Mouse (Mus musculus) left cerebral cortex, postnatal 14 days (tissue): ENCODE measurements around the gene Gse1. TPM values are rescaled to one million over a fixed set of nuclear protein-coding genes. Genes with fewer than 3 reads are reported as not detected.
A peak's percentile ranks its signal among the peaks of the same experiment; 100 is the strongest.
"Not testable (repeated sequence)": the region's sequence is repeated elsewhere in the genome, so short reads cannot be mapped to it uniquely, and the experiment has no call there.

Experiments used
- DNase-seq, 2 experiments: peaks; one replicate each; pipeline ENCODE4 v3.0.0; 2021 to 2022; ENCODE audit warnings: low spot score in 2 of 2, mixed read lengths in 1 of 2
- intact Hi-C: fragments of 180-260 bp; cut with DNase I; formaldehyde crosslinking; loops from one replicate; pipeline ENCODE4 v1.15.1; 2025
- total RNA-seq, 2 experiments: library from RNA; stranded (reverse); gene quantifications; 2 replicates each; pipeline ENCODE4 v1.2.3; 2021

Gene Gse1
- total RNA-seq, 2 experiments from 2014 or later, result 49.0 to 57.3 TPM

DNA sequence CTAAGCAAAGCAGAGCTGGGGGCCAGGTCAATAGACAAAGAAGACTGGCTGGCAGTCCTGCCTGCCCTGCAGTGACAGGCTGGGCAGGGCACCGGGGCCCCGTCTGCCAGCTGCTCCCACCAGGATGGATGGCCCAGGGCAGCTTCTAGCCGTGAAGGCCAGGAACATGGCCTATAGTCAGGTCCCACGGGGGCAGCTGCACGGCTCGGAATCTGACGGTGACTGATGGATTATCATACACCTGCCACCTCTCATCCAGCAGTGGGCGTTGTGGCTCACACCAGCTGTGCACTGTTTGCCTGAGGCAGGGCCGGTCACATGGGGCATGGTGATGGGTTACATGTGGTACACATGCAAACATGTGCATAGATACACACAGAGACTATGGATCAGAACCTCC, 127.8 kb downstream of the Gse1 start:
- no peak for DNase-seq
- intact Hi-C loops, result no loop called here

DNA sequence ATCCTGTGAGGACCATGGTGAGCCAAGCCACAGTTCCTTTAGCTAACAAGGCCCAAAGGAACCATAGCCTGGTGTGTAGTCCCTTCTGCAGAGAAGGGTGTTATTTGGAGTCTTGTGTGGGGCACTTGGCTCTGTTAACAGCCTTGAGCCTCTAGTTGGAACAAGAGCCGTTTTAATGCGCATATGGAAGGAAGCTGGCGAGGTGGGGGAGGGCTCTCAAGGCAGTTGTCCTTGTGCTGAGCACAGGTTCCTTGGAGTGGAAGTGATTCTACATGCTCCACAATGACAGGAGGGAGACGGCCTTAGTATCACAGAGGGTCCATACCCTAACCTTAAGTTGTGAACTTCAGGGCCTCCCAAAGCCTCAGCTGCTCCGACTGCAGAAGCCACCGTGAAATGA, 129.2 kb downstream of the Gse1 start:
- DNase-seq, result no peak
- intact Hi-C loops, result no loop called here

DNA sequence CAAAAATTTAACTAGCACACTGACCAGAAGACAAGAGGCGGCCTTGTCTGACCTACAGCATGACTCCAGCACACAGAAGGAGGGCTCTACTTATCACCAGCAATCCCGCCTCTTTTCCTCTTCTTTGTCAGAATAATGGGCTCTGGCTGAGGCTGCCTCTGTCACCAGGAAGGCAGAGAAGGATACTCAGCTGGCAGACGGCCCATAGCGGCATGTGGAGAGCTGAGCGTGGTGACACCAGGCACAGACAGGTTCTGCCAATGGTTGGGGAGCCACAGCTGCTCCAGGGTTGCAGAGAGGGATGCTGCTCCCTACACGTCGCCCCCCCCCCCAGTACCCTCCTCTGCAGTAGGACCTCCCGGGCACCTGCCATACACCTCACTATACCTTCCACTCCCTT, 133.0 kb downstream of the Gse1 start:
- no peak for DNase-seq
- intact Hi-C loops, result no loop called here

DNA sequence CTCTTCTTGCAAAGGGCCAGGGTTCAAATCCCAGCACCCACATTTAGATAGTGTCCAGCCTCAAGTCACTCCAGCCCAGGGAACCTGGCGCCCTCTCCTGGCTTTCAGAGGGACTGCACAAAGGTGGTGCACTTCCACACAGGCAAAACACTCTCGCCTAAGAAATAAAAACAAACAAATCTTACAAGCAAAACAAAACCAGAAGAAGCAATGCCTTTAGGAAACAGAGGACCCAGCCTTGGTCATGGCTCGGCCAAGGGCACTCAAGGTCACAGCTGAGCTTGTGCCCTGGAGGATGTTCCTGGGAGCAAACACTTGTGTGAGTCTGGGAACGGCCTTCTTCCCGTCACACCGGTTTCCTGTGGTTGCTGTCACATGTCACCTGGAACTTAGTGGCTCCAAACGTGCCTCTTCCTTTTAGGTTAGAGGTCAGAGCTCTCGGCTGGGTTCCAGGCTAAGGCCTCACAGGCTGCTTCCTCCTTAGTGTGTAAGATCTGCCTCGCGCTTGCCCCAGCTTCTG, 135.4 kb downstream of the Gse1 start:
- intact Hi-C loops, result no loop called here

GRCm38 (mm10) chr8:120364093-120364725, 136.0 kb downstream of the Gse1 start:
- intact Hi-C loops, result no loop called here
- DNase-seq, result no peak

More for the DNA sequence above, 135.4 kb downstream of the Gse1 start:
- no peak for DNase-seq

DNA sequence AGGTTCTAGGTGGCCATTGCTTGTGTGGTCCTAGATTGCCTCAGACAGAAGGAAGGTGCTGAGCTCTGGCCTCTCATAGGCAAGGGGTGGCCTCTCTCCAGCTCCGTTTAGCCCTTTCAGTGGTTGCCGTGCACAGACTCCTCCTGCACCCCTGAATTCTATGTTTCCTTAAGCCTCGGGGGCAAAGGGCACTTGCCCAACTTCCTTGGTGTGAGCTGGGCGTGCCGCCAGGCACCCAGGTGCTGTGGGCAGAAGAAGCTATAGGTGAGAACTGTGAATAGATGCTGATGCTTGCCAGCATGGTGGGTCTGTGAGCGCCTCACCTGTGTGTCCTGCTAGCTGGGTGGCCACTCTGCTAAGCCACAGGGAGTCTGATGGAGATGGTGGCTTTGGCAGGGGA, 138.6 kb downstream of the Gse1 start:
- no peak for DNase-seq
- intact Hi-C loops, result loop anchor here (5.0 kb wide), 1 partner anchor 45 kb away; no protein-coding TSS in a partner anchor

GRCm38 (mm10) chr8:120368191-120368590, 139.9 kb downstream of the Gse1 start:
- intact Hi-C loops, result loop anchor here (5.0 kb wide), 1 partner anchor 46 kb away; no protein-coding TSS in a partner anchor

GRCm38 (mm10) chr8:120368814-120369649, 140.8 kb downstream of the Gse1 start:
- DNase-seq, result peak; percentile 71 to 86

More at GRCm38 (mm10) chr8:120368191-120368590, 139.9 kb downstream of the Gse1 start:
- not testable (repeated sequence) for DNase-seq

GRCm38 (mm10) chr8:120369956-120370355, 141.7 kb downstream of the Gse1 start:
- intact Hi-C loops, result loop anchor here (5.0 kb wide), 1 partner anchor 48 kb away; no protein-coding TSS in a partner anchor
- peak in 1 of 2 experiments; percentile 41 for DNase-seq

More at GRCm38 (mm10) chr8:120368814-120369649, 140.8 kb downstream of the Gse1 start:
- intact Hi-C loops, result loop anchor here (5.0 kb wide), 1 partner anchor 47 kb away; no protein-coding TSS in a partner anchor

- no peak for DNase-seq
- intact Hi-C loops, result no loop called here
These were observed 142.2 kb downstream of the Gse1 start for GRCm38 (mm10) chr8:120370461-120370860.

DNA sequence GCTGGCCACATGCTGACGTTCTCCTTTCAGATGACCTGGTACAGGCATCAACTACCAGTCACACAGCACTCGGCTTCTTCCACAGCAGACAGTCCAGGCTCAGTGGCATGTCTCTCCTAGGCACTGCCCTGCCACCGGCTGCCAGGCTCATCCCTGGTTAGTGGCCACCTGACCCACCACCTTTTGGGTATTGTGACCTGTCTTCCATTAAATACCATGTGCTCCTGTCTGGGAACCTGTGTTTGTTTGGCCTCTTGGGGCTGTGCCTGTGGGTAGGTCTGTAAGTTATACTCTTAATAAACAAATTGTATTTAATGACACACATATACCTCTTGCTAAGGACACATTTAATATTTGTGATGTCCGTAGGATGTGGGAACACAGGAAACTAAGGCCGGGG, 142.9 kb downstream of the Gse1 start:
- intact Hi-C loops, result no loop called here
- no peak for DNase-seq

DNA sequence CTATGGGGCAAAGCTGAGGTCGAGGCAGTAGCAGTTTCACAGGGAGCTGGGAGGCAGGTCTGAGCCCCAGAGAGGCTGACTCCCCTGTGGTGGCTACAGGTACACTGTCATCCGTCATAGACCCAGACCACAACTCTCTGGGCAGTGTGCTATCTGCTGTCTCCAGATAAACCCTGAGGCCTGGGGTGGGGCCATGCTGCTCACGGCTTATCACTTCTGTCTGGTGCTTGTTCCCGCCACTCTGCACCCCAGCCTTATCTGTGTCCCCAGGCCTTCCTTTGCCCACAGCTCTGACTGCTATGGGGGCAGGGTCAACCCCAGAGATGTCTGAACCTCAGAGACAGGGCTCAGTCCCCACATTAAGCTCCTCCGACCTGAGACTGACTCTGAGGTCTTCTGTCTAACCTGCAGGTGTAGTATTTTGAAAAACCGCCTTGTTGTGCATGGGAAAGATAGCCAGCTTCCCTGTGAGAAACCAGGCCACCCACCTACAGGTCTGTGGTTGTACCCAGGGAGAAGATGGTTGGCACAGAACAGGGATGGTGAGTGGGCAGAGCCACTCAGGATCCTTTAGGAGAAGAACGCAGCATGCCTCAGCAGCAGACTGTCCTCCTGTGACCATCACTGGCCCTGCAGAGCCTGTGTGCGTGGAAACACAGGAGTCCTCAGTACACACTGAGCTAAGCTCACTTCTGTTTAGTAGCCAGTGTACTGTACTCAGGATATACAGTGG, 143.6 kb downstream of the Gse1 start:
- intact Hi-C loops, result no loop called here
- peak in 1 of 2 experiments; percentile 28 for DNase-seq

DNA sequence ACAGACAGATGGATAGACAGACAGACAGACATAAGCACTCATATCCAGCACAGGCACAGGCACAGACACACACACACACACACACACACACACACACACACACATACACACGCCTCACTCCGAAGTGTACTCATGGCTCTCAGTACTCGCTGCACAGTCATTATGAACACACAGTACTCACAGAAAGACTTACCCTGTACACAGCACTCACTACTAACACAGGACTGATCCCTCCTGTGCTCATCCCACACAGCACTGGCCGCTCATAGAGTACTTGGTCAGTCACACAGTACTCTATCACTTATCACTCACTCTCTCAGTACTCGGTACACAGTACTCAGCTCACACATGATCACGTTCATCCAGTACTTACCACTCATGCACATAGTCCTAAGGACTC, 144.4 kb downstream of the Gse1 start:
- intact Hi-C loops, result no loop called here
- DNase-seq, result no peak

- DNase-seq, result no peak
- intact Hi-C loops, result no loop called here
These were observed 145.4 kb downstream of the Gse1 start for GRCm38 (mm10) chr8:120373621-120374020.

DNA sequence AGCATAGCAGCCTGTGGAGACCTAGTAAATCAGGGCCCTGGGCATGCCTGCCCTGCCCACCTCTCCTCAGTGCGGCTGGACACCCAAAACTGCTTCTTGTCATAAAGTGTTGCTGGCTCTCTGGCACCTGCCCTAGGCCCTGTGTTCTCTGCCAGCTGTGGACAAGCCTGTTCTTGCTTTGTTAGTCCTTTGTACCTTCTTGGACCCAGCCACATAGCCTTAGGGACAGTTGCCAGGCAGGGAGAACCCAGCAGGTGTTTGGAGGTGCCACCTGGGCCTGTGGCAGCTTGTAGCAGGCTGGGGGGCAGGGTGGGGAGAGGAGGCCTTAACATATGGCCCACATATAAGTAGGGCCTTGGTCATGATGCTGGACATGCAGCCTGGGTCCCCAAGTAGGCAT, 145.8 kb downstream of the Gse1 start:
- intact Hi-C loops, result no loop called here
- no peak for DNase-seq

GRCm38 (mm10) chr8:120374514-120374913, 146.3 kb downstream of the Gse1 start:
- intact Hi-C loops, result no loop called here
- DNase-seq, result no peak

DNA sequence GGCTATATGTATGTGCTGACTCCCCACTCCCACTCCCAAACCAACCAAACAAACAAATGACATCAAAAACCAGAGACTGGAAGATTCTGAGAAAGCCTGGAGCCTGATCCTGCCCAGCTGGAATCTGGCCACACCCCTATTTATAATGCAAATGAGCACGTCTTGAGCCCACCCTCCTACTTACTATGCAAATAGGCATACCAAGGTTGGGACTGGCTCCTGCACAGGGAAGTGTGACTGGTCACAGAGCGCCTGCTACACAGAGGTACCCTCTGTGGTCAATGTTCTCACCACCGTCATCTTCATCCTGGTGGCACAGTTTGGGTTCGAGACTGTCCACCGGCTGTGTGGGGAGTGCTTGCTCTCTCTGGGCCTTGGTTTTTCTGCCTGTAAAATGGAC, 146.9 kb downstream of the Gse1 start:
- intact Hi-C loops, result no loop called here

DNA sequence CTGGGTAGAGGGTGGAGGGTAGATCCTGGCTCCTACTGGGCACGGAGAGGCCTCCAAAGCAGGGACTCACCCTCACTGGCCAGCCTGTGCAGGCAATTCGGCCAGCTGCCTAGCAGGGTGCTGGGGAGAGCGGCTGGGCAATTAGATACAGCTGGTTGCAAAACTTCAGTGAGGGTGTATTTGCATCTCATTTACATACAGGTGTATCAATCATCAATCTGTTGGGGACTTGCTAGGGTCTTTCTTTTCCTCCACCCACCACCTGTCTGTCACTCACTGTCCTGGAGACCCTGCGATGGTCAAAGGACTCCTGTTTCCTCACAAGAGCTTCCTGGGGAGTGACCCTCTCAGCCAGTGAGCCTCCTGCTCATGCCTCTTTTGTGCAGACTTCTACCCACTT, 148.0 kb downstream of the Gse1 start:
- intact Hi-C loops, result no loop called here
- DNase-seq, result no peak

More for the DNA sequence above, 146.9 kb downstream of the Gse1 start:
- no peak for DNase-seq
